Mouse (Mus musculus) midbrain, embryonic 15.5 days (tissue): ENCODE measurements at regions not wholly inside any gene's neighbourhood (a gene's known extent, or its start where the extent isn't known, plus 50 kb on each side); places are given as distances from the start of the nearest gene placed in this dataset.

Experiments used
- ATAC-seq: fragments of 200-750 bp; cut with Nextera tagmentation; replicated peaks from 2 replicates; pipeline ENCODE4 v1.8.0; 2017; ENCODE audit warnings: moderate TSS enrichment
- H3K27ac ChIP-seq: fragments of 300-500 bp; sonication (generic); 2 replicates; pipeline ENCODE4 v1.5.1; 2015; ENCODE audit warnings: mild to moderate bottlenecking, inconsistent platforms
- H3K27me3 ChIP-seq: fragments of 300-500 bp; sonication (generic); replicated peaks from 2 replicates; pipeline ENCODE4 v1.6.1; 2015; ENCODE audit warnings: inconsistent platforms
- H3K36me3 ChIP-seq: fragments of 300-500 bp; sonication (generic); replicated peaks from 2 replicates; pipeline ENCODE4 v1.6.1; 2015; ENCODE audit warnings: inconsistent platforms
- H3K4me1 ChIP-seq: fragments of 300-500 bp; sonication (generic); 2 replicates; pipeline ENCODE4 v1.6.1; 2015; ENCODE audit warnings: inconsistent platforms
- H3K4me2 ChIP-seq: fragments of 300-500 bp; sonication (generic); 2 replicates; pipeline ENCODE4 v1.6.1; 2015; ENCODE audit warnings: inconsistent platforms, mild to moderate bottlenecking, moderate library complexity
- H3K4me3 ChIP-seq: fragments of 300-500 bp; sonication (generic); 2 replicates; pipeline ENCODE4 v1.5.1; 2015; ENCODE audit warnings: mild to moderate bottlenecking, inconsistent platforms
- H3K9ac ChIP-seq: fragments of 300-500 bp; sonication (generic); 2 replicates; pipeline ENCODE4 v1.6.1; 2015; ENCODE audit warnings: mild to moderate bottlenecking, inconsistent platforms
- H3K9me3 ChIP-seq: fragments of 300-500 bp; sonication (generic); 2 replicates; pipeline ENCODE4 v1.6.1; 2016; ENCODE audit warnings: inconsistent platforms
- WGBS: fragments of 180-500 bp; shearing (Covaris S2); methylation state at CpG from one replicate; pipeline ENCODE4 v1.1.7; 2015; ENCODE audit warnings: mixed read lengths; 5-methylcytosine and 5-hydroxymethylcytosine counted together

DNA sequence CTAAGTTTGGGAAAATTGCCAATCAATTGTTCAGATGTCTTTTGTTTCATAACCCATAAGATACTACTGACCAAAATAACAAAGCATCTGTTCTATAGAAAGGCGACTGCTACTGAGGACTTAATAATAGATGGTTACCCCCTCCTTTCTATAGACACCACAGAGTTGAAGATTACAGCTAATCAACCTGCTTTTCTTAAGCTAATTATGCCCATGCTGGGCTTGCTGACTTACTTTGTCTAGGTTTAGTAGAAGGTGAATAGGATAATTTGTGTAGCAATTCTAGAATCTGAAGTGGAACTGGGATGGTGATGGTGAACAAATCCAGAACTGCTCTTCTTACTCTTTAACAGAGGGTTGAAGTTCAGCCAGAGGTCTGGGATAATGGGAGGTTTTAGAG lies 53.8 kb upstream of the Tbx18 start:
- no peaks in the 10 kb centered on the region for H3K27me3 ChIP-seq
- no peak overlapping the region for H3K4me3 ChIP-seq
- no peaks in the 10 kb centered on the region for H3K4me1 ChIP-seq
- no peak overlapping the region for H3K4me2 ChIP-seq
- H3K27ac ChIP-seq: no peak overlapping the region
- no peaks in the 10 kb centered on the region for H3K36me3 ChIP-seq
- 64% methylated on average over 1 of the region's 1 CpGs for WGBS
- no peaks in the 10 kb centered on the region for H3K9me3 ChIP-seq
- no peak for ATAC-seq
- H3K9ac ChIP-seq: no peak overlapping the region

- Histone ChIP-seq H3K27me3 (no peaks in the 10 kb centered on the region), H3K9ac (no peak overlapping the region), H3K4me3 (no peak overlapping the region), H3K9me3 (no peaks in the 10 kb centered on the region), H3K4me2 (no peak overlapping the region), H3K4me1 (no peaks in the 10 kb centered on the region), H3K36me3 (no peaks in the 10 kb centered on the region), H3K27ac (no peak overlapping the region)
- 95% methylated on average over 2 of the region's 2 CpGs for WGBS
- ATAC-seq: no peak
Measured at GRCm38 (mm10) chr9:87811746-87812145, 80.7 kb upstream of the Tbx18 start.

GRCm38 (mm10) chr9:87822276-87822675 lies 91.2 kb upstream of the Tbx18 start:
- H3K9ac ChIP-seq: no peak overlapping the region
- H3K4me2 ChIP-seq: no peak overlapping the region
- ATAC-seq: no peak

GRCm38 (mm10) chr9:87824691-87825230 lies 93.7 kb upstream of the Tbx18 start:
- Histone ChIP-seq H3K27me3 (no peaks in the 10 kb centered on the region), H3K9ac (no peak overlapping the region), H3K4me2 (no peak overlapping the region), H3K4me3 (no peak overlapping the region), H3K4me1 (no peaks in the 10 kb centered on the region), H3K9me3 (no peaks in the 10 kb centered on the region), H3K36me3 (no peaks in the 10 kb centered on the region), H3K27ac (no peak overlapping the region)
- no peak for ATAC-seq
- 86% methylated on average over 8 of the region's 8 CpGs for WGBS

More at GRCm38 (mm10) chr9:87822276-87822675, 91.2 kb upstream of the Tbx18 start:
- no peaks in the 10 kb centered on the region for H3K27me3 ChIP-seq
- H3K4me3 ChIP-seq: no peak overlapping the region
- no peaks in the 10 kb centered on the region for H3K36me3 ChIP-seq
- H3K4me1 ChIP-seq: no peaks in the 10 kb centered on the region
- no peak overlapping the region for H3K27ac ChIP-seq
- no peaks in the 10 kb centered on the region for H3K9me3 ChIP-seq
- WGBS: 89% methylated on average over 5 of the region's 5 CpGs

DNA sequence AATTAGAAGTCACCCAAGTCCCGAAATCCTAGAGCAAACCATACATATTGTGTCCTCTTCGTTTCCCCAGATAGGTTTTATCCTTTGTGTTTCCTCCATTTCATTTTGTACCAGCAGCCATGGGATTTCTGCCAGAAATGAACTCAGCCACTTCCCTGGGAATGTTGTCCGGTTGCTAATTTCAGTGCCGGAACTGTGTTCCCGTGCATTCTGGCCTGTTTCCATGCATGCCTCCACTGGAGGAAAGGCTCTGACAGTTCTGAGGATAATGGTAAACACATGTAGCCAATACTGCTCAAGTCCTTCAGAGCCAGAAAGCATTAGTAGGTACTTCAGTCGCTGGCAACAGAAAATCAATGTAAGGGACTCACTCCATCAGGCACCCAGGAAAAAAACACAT lies 112.8 kb upstream of the Tbx18 start:
- Histone ChIP-seq H3K27me3 (no peaks in the 10 kb centered on the region), H3K9ac (no peak overlapping the region), H3K9me3 (no peaks in the 10 kb centered on the region), H3K4me2 (no peak overlapping the region), H3K4me1 (no peaks in the 10 kb centered on the region), H3K36me3 (no peaks in the 10 kb centered on the region), H3K27ac (no peak overlapping the region), H3K4me3 (no peak overlapping the region)
- 67% methylated on average over 6 of the region's 6 CpGs for WGBS
- no peak; the same call in 1 of the 2 replicates for ATAC-seq

- no peak overlapping the region for H3K4me2 ChIP-seq
- H3K4me3 ChIP-seq: no peak overlapping the region
- 77% methylated on average over 2 of the region's 2 CpGs for WGBS
- H3K27ac ChIP-seq: no peak overlapping the region
- no peaks in the 10 kb centered on the region for H3K9me3 ChIP-seq
- H3K27me3 ChIP-seq: no peaks in the 10 kb centered on the region
- H3K4me1 ChIP-seq: no peaks in the 10 kb centered on the region
- ATAC-seq: no peak
- no peak overlapping the region for H3K9ac ChIP-seq
- no peaks in the 10 kb centered on the region for H3K36me3 ChIP-seq
Measured at GRCm38 (mm10) chr9:87844453-87844852, 113.4 kb upstream of the Tbx18 start.

DNA sequence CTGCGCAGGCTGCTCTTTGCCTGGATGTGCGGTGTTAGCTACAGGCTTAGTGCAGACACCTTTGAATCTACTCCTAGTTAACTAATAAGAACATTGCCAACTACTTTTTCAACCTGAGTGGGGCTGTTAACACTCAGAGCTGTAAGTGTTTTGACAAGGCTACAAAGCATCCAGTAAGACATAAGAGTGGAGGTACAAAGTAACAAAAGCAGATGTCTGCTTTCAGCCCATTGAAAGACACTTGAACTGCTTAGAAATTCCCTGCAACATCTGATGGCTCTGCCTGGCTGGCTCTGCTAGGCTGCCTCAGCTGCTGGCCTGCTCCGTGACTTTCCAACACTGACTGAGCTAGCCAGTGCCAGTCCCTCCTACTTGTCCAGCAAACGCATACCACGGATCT lies 117.8 kb upstream of the Tbx18 start:
- Histone ChIP-seq H3K4me3 (no peak overlapping the region), H3K9me3 (no peaks in the 10 kb centered on the region), H3K9ac (no peak overlapping the region), H3K27me3 (no peaks in the 10 kb centered on the region), H3K4me2 (no peak overlapping the region), H3K36me3 (no peaks in the 10 kb centered on the region), H3K4me1 (no peaks in the 10 kb centered on the region), H3K27ac (no peak overlapping the region)
- 61% methylated on average over 5 of the region's 5 CpGs for WGBS
- no peak for ATAC-seq

DNA sequence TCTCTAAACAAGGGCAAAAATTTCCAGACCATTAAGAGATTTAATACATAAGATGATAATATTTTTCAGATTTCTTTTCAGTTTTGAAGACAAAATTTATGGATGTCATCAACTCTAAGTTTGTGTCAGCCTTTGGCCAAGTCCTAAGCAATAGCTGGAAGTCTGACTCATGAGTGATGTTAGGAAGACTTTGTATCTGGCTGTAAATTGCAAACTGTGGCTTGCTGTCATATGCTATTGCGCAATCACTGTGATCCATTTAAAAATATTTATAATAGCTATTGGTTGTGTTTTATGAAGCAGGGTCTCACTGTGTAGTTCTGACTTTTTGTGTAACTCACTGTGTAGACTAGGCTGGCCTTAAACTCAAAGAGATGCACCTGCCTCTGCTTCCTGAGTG lies 119.1 kb upstream of the Tbx18 start:
- Histone ChIP-seq H3K36me3 (no peaks in the 10 kb centered on the region), H3K4me1 (no peaks in the 10 kb centered on the region), H3K9ac (no peak overlapping the region), H3K9me3 (no peaks in the 10 kb centered on the region), H3K27me3 (no peaks in the 10 kb centered on the region), H3K27ac (no peak overlapping the region), H3K4me2 (no peak overlapping the region), H3K4me3 (no peak overlapping the region)
- WGBS: 100% methylated on average over 1 of the region's 1 CpGs
- no peak for ATAC-seq

- ATAC-seq: no peak
- no peak overlapping the region for H3K27ac ChIP-seq
- H3K4me2 ChIP-seq: no peak overlapping the region
- 51% methylated on average over 1 of the region's 1 CpGs for WGBS
- no peak overlapping the region for H3K9ac ChIP-seq
- H3K4me3 ChIP-seq: no peak overlapping the region
- H3K27me3 ChIP-seq: no peaks in the 10 kb centered on the region
- H3K36me3 ChIP-seq: no peaks in the 10 kb centered on the region
- H3K9me3 ChIP-seq: no peaks in the 10 kb centered on the region
- H3K4me1 ChIP-seq: no peaks in the 10 kb centered on the region
Measured at GRCm38 (mm10) chr9:87861588-87861987, 130.5 kb upstream of the Tbx18 start.

GRCm38 (mm10) chr9:87865236-87865635 lies 134.2 kb upstream of the Tbx18 start:
- Histone ChIP-seq H3K4me1 (no peaks in the 10 kb centered on the region), H3K4me3 (no peak overlapping the region), H3K27me3 (no peaks in the 10 kb centered on the region), H3K36me3 (no peaks in the 10 kb centered on the region), H3K27ac (no peak overlapping the region), H3K4me2 (no peak overlapping the region), H3K9me3 (no peaks in the 10 kb centered on the region), H3K9ac (no peak overlapping the region)
- no peak for ATAC-seq
- 83% methylated on average over 6 of the region's 6 CpGs for WGBS

- no peaks in the 10 kb centered on the region for H3K9me3 ChIP-seq
- H3K9ac ChIP-seq: no peak overlapping the region
- no peak overlapping the region for H3K4me2 ChIP-seq
- 84% methylated on average over 6 of the region's 6 CpGs for WGBS
- no peaks in the 10 kb centered on the region for H3K36me3 ChIP-seq
- no peak overlapping the region for H3K4me3 ChIP-seq
- H3K27ac ChIP-seq: no peak overlapping the region
- no peaks in the 10 kb centered on the region for H3K4me1 ChIP-seq
- no peaks in the 10 kb centered on the region for H3K27me3 ChIP-seq
- ATAC-seq: no peak
Measured at GRCm38 (mm10) chr9:87872384-87872905, 141.4 kb upstream of the Tbx18 start.

DNA sequence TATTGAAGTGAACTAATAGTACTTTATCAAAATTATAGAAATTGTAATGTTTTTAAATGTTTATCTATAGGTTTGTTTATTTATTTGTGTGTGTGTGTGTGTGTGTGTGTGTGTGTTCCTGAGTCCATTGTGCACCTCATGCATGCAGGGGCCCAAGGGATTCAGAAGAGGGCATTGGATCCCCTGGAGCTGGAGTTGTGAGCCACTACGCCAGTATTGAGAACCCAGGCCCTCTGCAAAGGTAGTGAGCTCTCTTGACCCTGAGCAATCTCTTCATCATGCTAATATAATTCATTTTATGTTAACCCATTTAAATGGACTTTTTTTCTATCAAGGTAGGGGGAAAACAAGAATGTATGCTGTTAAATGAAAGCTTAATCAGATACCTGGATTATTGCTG lies 151.5 kb upstream of the Tbx18 start:
- Histone ChIP-seq H3K36me3 (no peaks in the 10 kb centered on the region), H3K27me3 (no peaks in the 10 kb centered on the region), H3K9ac (no peak overlapping the region), H3K27ac (no peak overlapping the region), H3K4me2 (no peak overlapping the region), H3K4me1 (no peaks in the 10 kb centered on the region), H3K9me3 (no peaks in the 10 kb centered on the region), H3K4me3 (no peak overlapping the region)
- no peak for ATAC-seq
- 86% methylated on average over 1 of the region's 1 CpGs for WGBS

- Histone ChIP-seq H3K4me2 (no peak overlapping the region), H3K27ac (no peak overlapping the region), H3K27me3 (no peaks in the 10 kb centered on the region), H3K9me3 (no peaks in the 10 kb centered on the region), H3K4me1 (no peaks in the 10 kb centered on the region), H3K36me3 (no peaks in the 10 kb centered on the region), H3K9ac (no peak overlapping the region), H3K4me3 (no peak overlapping the region)
- ATAC-seq: no peak
Measured at GRCm38 (mm10) chr9:87883069-87883468, 152.0 kb upstream of the Tbx18 start.
